Mouse (Mus musculus): ENCODE data around the gene Tmem8.

Gene Tmem8

DNA sequence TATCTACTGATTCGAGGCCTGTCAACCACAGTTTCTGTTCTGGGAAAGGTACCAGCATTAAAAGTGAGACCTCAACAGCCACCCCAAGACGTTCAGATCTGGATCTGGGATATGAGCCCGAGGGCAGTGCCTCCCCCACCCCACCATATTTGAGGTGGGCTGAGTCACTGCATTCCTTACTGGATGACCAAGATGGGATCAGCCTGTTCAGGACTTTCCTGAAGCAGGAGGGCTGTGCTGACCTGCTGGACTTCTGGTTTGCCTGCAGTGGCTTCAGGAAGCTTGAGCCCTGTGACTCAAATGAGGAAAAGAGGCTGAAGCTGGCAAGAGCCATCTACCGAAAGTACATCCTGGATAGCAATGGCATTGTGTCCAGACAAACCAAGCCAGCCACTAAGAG, 29.7 kb downstream of the Tmem8 start:
- DNase-seq (ENCODE audit: low spot score in 2 of 2) = no peak

DNA sequence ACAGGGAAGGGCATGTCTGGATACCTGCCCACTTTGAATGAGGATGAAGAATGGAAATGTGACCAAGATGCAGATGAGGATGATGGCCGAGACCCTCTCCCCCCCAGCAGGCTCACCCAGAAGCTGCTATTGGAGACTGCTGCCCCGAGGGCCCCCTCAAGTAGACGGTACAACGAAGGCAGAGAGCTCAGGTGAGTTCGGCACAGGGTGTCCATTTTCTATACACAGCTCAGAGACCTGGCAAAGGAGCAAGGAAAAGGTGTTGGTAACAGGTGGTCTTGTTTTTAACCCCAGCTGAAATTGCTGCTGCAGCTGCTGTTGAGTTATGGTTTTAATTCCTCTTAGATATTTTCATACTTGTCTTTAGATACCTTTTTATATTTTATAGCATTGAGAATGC, 30.3 kb downstream of the Tmem8 start:
- no peak for DNase-seq (ENCODE audit: low spot score in 2 of 2)

DNA sequence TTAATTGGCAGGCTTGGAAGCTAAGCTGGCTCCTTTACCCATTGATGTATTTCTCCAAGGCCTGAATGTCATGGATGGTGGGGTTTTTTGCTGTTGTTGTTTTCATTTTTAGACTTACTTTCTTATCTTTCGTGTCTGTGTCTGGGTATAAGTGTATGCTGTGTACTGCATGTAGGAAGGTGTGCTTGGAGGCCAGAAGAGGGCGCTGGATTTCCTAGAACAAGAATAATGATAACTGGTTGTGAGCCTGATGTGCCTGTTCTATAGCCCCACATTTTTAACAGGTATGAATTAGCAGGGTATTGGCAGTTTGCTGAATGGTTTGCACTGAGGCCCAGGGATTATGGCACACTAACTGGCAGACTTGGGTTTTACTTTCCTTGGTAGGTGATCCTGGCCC, 36.0 kb downstream of the Tmem8 start:
- no peak for DNase-seq (ENCODE audit: low spot score in 2 of 2)

DNA sequence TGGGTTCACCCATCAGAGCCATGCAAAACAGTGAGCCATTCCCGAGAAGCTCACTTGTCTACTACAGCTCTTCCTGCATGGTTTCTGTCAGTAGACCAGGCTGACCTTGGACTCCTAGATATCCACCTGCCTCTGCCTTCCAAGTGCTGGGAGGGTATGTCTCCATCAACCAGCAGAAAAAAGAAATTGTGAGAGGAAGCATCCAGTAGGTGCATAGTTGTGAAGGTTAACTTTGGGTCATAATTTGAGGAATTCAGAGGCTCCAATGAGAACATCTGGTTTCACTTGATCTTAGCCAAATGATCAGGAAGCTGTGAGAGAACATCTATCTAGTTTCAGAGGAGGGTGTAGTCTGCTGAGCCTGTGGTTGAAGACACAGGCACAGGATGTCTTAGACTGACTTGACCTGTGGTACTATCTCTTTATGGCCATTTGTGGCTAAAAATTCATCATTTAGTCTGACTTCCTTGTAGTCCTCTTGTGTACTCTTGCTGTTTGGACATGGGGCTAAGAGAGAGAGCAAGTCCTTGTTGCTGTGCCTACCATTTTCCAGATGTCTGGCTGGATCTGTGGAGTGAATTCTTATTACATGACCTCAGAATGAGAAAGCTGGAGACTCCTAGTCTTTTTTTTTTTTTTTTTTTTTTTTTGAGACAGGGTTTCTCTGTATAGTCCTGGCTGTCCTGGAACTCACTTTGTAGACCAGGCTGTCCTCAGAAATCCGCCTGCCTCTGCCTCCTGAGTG, 39.0 kb downstream of the Tmem8 start:
- DNase-seq (ENCODE audit: low spot score in 2 of 2) = no peak

DNA sequence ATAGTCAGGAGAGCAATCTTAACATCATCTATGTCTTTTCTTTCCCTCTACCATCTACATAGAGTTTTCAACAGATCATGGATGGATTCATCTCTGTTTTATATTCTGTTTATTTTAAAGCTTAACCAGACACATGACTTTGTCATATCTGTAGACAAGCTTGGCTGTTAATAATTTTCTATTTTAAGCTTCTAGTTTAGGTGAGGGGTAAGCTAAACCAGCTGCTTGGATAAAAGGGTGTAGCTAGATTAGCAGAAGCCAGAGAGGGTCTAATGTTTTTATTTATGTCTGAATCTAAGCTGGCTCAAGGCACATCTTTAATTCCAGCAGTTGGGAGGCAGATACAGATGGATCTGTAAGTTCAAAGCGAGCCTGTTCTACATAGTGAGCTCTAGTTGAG, 49.6 kb downstream of the Tmem8 start:
- DNase-seq (ENCODE audit: low spot score in 2 of 2) = no peak

DNA sequence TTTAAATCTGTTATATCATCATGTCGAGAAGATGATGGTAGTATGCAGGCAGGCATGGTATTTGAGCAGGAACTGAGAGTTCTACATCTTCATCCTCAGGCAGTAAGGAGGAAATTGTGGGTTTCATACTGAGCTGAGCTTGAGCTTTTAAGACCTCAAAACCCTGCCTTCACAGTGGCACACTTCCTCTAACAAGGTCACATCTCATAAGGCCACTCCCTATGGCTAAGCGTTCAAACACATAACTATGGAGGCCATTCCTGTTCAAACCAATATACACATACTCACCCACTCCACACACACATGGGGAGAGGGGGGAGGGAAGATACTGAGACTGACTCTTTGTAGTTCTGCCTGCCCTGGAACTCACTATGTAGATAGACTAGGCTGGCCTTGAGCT, 54.9 kb downstream of the Tmem8 start:
- DNase-seq (ENCODE audit: low spot score in 2 of 2) = no peak
